Mouse (Mus musculus) layer of hippocampus, postnatal 10 days (tissue): Measurements from ENCODE around the gene Wdr64. TPM values are rescaled to one million over a fixed set of nuclear protein-coding genes. Genes with fewer than 3 reads are reported as not detected.
A peak's percentile ranks its signal among the peaks of the same experiment; 100 is the strongest.

ENCODE experiments used
- DNase-seq, 2 experiments: peaks; one replicate each; pipeline ENCODE4 v3.0.0; 2021; ENCODE audit warnings: low spot score in 2 of 2
- total RNA-seq, 2 experiments: library from RNA; stranded (reverse); gene quantifications; 2 replicates each; pipeline ENCODE4 v1.2.3; 2021

Wdr64 gene
- total RNA-seq, 2 experiments from 2014 or later: not detected

GRCm38 (mm10) chr1:175716832-175717231, 18.4 kb downstream of the Wdr64 start:
- DNase-seq: no peak

- no peak for DNase-seq
These were observed 27.4 kb downstream of the Wdr64 start for GRCm38 (mm10) chr1:175725771-175726170.

- no peak for DNase-seq
These were observed 56.4 kb downstream of the Wdr64 start for GRCm38 (mm10) chr1:175754576-175755364.

GRCm38 (mm10) chr1:175794668-175795067, 96.3 kb downstream of the Wdr64 start:
- no peak for DNase-seq

GRCm38 (mm10) chr1:175808356-175808755, 110.0 kb downstream of the Wdr64 start:
- no peak for DNase-seq

- DNase-seq: no peak
These were observed 113.2 kb downstream of the Wdr64 start for GRCm38 (mm10) chr1:175811625-175812024.

- DNase-seq: peak in 1 of 2 experiments; percentile 4
These were observed 125.5 kb downstream of the Wdr64 start for GRCm38 (mm10) chr1:175823815-175824438.

GRCm38 (mm10) chr1:175828539-175828938, 130.1 kb downstream of the Wdr64 start:
- no peak for DNase-seq

- no peak for DNase-seq
These were observed 130.8 kb downstream of the Wdr64 start for GRCm38 (mm10) chr1:175829220-175829619.

- no peak for DNase-seq
These were observed 157.1 kb downstream of the Wdr64 start for GRCm38 (mm10) chr1:175855515-175855914.

Other genes with a start within 250 kb of the Wdr64 start
- gene Rgs7, start 206.1 kb upstream of the Wdr64 start, total RNA-seq: 10 to 100 TPM; 77.4 to 81.6 TPM
- not detected for gene Kmo, start 78.2 kb upstream of the Wdr64 start, total RNA-seq
- 10 to 100 TPM; 82.3 to 82.7 TPM for gene Fh1, start 73.0 kb upstream of the Wdr64 start, total RNA-seq
- 1 to 10 TPM; 5.7 to 6.4 TPM for gene Opn3, start 5.8 kb upstream of the Wdr64 start, total RNA-seq
- gene Chml, start 5.7 kb upstream of the Wdr64 start, total RNA-seq: 10 to 100 TPM; 10.1 to 12.6 TPM
- gene Exo1, start 182.0 kb downstream of the Wdr64 start, total RNA-seq: 1 to 10 TPM; 2.8 TPM
- gene Gm38100, start 221.7 kb downstream of the Wdr64 start, total RNA-seq: not detected